Mouse (Mus musculus): ENCODE results near the gene Pip5kl1. TPM values are rescaled to one million over a fixed set of nuclear protein-coding genes. Genes with fewer than 3 reads are reported as not detected.

Pip5kl1 gene
- total and polyA plus RNA-seq, 2 experiments from 2014 or later, result 15.1 to 19.1 TPM

DNA sequence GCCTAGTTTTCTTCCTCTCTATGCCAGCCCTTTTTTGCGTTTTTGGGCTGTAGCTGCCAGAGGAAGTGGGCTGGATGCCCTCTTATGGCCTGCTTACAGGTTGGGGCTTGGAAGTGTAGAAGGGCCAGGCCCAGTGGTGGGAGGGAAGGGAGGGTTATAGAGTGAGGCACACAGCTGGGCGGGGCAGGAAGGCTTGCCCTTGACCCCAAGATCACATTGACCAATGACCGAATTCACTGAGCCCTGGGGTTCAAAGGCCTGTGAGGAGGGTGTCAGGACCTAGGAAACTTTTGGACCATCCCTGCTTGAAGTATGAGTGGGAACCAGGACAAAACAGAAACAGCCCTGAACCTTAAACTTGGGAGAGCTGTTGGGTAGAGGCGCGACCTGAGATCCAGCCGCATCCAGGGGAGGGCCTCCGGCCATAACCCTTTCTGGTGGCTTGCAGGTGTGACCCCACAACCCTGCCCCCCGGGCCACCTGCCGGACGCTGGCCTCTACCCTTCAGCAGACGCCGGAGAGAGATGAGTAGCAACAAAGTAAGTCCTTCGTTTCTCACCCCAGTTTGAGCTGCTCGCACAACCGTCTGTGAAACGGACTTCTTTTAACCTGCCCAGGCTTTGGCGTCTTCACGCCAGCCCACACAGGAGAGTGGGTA, 34.3 kb downstream of the Pip5kl1 start:
- WGBS, result 47% methylated on average over 18 of the region's 18 CpGs
- Histone ChIP-seq H3K36me3 (ENCODE audit: insufficient read depth, low read length) (peaks cover 3% of the 10 kb centered on the region; the same call in 1 of the 2 replicates), H3K4me1 (ENCODE audit: insufficient read depth, low read length) (0 out of 2 replicates have a peak, but pooled peaks cover 5% of the 10 kb centered on the region), H3K4me3 (ENCODE audit: low read length) (peak overlapping the region; percentile 61), H3K4me2 (ENCODE audit: low read depth, low read length) (peak overlapping the region; percentile 64), H3K9me3 (ENCODE audit: low read length) (no peaks in the 10 kb centered on the region), H3K27me3 (ENCODE audit: insufficient read depth, low read length) (no peaks in the 10 kb centered on the region), H3K27ac (no peak overlapping the region), H3K9ac (replicated peaks; ENCODE audit: low read length) (no peak overlapping the region)
- no peak for DNase-seq (ENCODE audit: low spot score)
- ATAC-seq, result no peak
- TF ChIP-seq CTCF (IDR thresholded peaks at IDR 0.05; ENCODE audit: low read depth), result no peak

- H3K4me2 ChIP-seq (ENCODE audit: low read depth, low read length), result peak overlapping the region; percentile 54
- TF ChIP-seq CTCF (IDR thresholded peaks at IDR 0.05; ENCODE audit: low read depth), result peak; percentile 54
- H3K9ac ChIP-seq (replicated peaks; ENCODE audit: low read length), result peak overlapping the region; percentile 43
- H3K4me1 ChIP-seq (ENCODE audit: insufficient read depth, low read length), result 0 out of 2 replicates have a peak, but pooled peaks cover 5% of the 10 kb centered on the region
- ATAC-seq (no peak), DNase-seq (ENCODE audit: low spot score) (peak; percentile 57)
- H3K27ac ChIP-seq, result no peak overlapping the region
- 17% methylated on average over 23 of the region's 23 CpGs for WGBS
- no peaks in the 10 kb centered on the region for H3K9me3 ChIP-seq (ENCODE audit: low read length)
- H3K27me3 ChIP-seq (ENCODE audit: insufficient read depth, low read length), result no peaks in the 10 kb centered on the region
- H3K4me3 ChIP-seq (ENCODE audit: low read length), result peak overlapping the region; percentile 27
- H3K36me3 ChIP-seq (ENCODE audit: insufficient read depth, low read length), result peaks cover 10% of the 10 kb centered on the region; the same call in 1 of the 2 replicates
Measured at GRCm38 (mm10) chr2:32610610-32611229, 36.1 kb downstream of the Pip5kl1 start.

DNA sequence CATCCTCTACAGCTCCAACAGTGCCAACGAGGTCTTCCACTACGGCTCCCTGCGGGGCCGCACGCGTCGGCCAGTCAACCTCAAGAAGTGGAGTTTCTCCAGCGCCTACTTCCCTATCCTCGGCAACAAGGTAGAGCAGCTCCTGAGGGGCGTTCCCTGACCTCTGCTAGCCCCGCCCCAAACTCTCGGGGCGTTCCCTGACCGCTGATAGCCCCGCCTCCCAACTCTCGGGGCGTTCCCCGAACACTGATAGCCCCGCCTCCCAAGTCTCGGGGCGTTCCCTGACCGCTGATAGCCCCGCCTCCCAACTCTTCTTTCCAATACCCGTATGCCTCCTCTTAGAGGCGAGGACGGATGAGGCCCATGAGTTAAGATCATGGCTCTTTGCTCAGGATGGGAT, 37.7 kb downstream of the Pip5kl1 start:
- peaks cover 10% of the 10 kb centered on the region; the same call in 1 of the 2 replicates for H3K36me3 ChIP-seq (ENCODE audit: insufficient read depth, low read length)
- TF ChIP-seq CTCF (IDR thresholded peaks at IDR 0.05; ENCODE audit: low read depth), result no peak
- no peak overlapping the region for H3K27ac ChIP-seq
- H3K4me2 ChIP-seq (ENCODE audit: low read depth, low read length), result no peak overlapping the region
- no peaks in the 10 kb centered on the region for H3K27me3 ChIP-seq (ENCODE audit: insufficient read depth, low read length)
- no peaks in the 10 kb centered on the region for H3K9me3 ChIP-seq (ENCODE audit: low read length)
- no peak overlapping the region for H3K4me3 ChIP-seq (ENCODE audit: low read length)
- 0 out of 2 replicates have a peak, but pooled peaks cover 5% of the 10 kb centered on the region for H3K4me1 ChIP-seq (ENCODE audit: insufficient read depth, low read length)
- ATAC-seq (no peak), DNase-seq (ENCODE audit: low spot score) (no peak)
- H3K9ac ChIP-seq (replicated peaks; ENCODE audit: low read length), result no peak overlapping the region
- WGBS, result 71% methylated on average over 26 of the region's 26 CpGs

DNA sequence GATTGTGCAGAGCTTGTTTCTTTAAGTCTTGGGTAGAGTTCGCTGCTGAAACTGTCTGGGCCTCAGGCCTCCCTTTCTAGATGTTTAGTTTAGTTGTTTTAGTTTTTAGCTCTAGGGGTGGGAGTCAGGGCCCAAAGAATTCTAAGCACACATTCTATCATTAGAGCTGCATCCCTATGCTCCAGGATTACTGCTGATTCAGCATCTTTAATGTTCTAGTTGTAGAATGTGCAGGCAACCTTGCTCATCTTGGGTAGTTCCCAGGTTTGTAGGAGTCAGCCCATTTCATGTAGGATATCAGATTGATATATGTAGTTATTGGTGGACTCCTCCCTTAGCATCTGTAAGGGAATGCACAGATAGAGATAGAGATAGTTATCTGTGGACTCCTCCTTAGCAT, 42.5 kb downstream of the Pip5kl1 start:
- H3K36me3 ChIP-seq (ENCODE audit: insufficient read depth, low read length), result peaks cover 10% of the 10 kb centered on the region; the same call in 1 of the 2 replicates
- 0 out of 2 replicates have a peak, but pooled peaks cover 6% of the 10 kb centered on the region for H3K4me1 ChIP-seq (ENCODE audit: insufficient read depth, low read length)
- H3K4me2 ChIP-seq (ENCODE audit: low read depth, low read length), result no peak overlapping the region
- no peaks in the 10 kb centered on the region for H3K9me3 ChIP-seq (ENCODE audit: low read length)
- 97% methylated on average over 1 of the region's 1 CpGs for WGBS
- no peaks in the 10 kb centered on the region for H3K27me3 ChIP-seq (ENCODE audit: insufficient read depth, low read length)
- no peak overlapping the region for H3K27ac ChIP-seq
- TF ChIP-seq CTCF (IDR thresholded peaks at IDR 0.05; ENCODE audit: low read depth), result no peak
- no peak for ATAC-seq
- H3K4me3 ChIP-seq (ENCODE audit: low read length), result no peak overlapping the region
- no peak for DNase-seq (ENCODE audit: low spot score)
- H3K9ac ChIP-seq (replicated peaks; ENCODE audit: low read length), result no peak overlapping the region

GRCm38 (mm10) chr2:32617601-32618000, 43.0 kb downstream of the Pip5kl1 start:
- no peaks in the 10 kb centered on the region for H3K9me3 ChIP-seq (ENCODE audit: low read length)
- no peak overlapping the region for H3K9ac ChIP-seq (replicated peaks; ENCODE audit: low read length)
- no peaks in the 10 kb centered on the region for H3K27me3 ChIP-seq (ENCODE audit: insufficient read depth, low read length)
- H3K4me1 ChIP-seq (ENCODE audit: insufficient read depth, low read length), result 0 out of 2 replicates have a peak, but pooled peaks cover 6% of the 10 kb centered on the region
- H3K27ac ChIP-seq, result no peak overlapping the region
- no peak overlapping the region for H3K4me2 ChIP-seq (ENCODE audit: low read depth, low read length)
- TF ChIP-seq CTCF (IDR thresholded peaks at IDR 0.05; ENCODE audit: low read depth), result peak; percentile 53
- 94% methylated on average over 4 of the region's 4 CpGs for WGBS
- no peak for DNase-seq (ENCODE audit: low spot score)
- no peak for ATAC-seq
- H3K4me3 ChIP-seq (ENCODE audit: low read length), result no peak overlapping the region
- H3K36me3 ChIP-seq (ENCODE audit: insufficient read depth, low read length), result peaks cover 8% of the 10 kb centered on the region; the same call in 1 of the 2 replicates

DNA sequence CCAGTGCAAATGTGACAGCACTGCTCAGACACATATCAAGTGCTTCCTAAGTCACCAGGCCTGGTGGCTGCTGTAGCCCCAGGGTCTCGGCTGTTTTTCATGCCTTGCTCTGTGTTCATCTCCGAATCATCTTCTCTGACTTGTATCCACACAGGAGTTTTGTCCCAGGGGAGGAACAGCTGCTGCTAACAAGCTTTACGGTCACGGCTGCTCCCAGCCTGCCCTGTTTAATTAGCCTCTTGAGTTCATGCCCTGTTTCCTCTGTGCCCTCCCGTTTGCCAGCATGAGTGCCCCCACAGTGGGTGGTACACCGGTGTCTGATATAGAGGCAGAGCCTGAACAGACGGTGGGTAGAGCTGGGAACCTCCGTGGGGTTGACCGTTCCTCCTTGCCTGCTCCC, 43.5 kb downstream of the Pip5kl1 start:
- no peak overlapping the region for H3K4me3 ChIP-seq (ENCODE audit: low read length)
- H3K4me2 ChIP-seq (ENCODE audit: low read depth, low read length), result no peak overlapping the region
- H3K9me3 ChIP-seq (ENCODE audit: low read length), result no peaks in the 10 kb centered on the region
- no peak overlapping the region for H3K27ac ChIP-seq
- H3K4me1 ChIP-seq (ENCODE audit: insufficient read depth, low read length), result 0 out of 2 replicates have a peak, but pooled peaks cover 6% of the 10 kb centered on the region
- no peaks in the 10 kb centered on the region for H3K27me3 ChIP-seq (ENCODE audit: insufficient read depth, low read length)
- peaks cover 8% of the 10 kb centered on the region; the same call in 1 of the 2 replicates for H3K36me3 ChIP-seq (ENCODE audit: insufficient read depth, low read length)
- no peak overlapping the region for H3K9ac ChIP-seq (replicated peaks; ENCODE audit: low read length)
- no peak for ATAC-seq
- WGBS, result 45% methylated on average over 9 of the region's 9 CpGs
- DNase-seq (ENCODE audit: low spot score), result no peak
- no peak for TF ChIP-seq CTCF (IDR thresholded peaks at IDR 0.05; ENCODE audit: low read depth)

Data from hindbrain, postnatal 0 days (tissue).